Mouse (Mus musculus) ES-Bruce4 (cell line): Measurements from ENCODE around the gene Cep250. TPM values are rescaled to one million over a fixed set of nuclear protein-coding genes. Genes with fewer than 3 reads are reported as not detected.

ENCODE experiments used
- H3K27ac ChIP-seq: 2 replicates; pipeline ENCODE4 v1.5.1; 2012; ENCODE audit warnings: low read length, inconsistent platforms; ENCODE audit not compliant: insufficient read depth
- H3K27me3 ChIP-seq: 2 replicates; pipeline ENCODE4 v1.6.1; 2012; ENCODE audit warnings: mild to moderate bottlenecking, low read length, inconsistent platforms; ENCODE audit not compliant: control insufficient read depth, poor library complexity, insufficient read depth, severe bottlenecking
- H3K36me3 ChIP-seq: 2 replicates; pipeline ENCODE4 v1.6.1; 2012; ENCODE audit warnings: inconsistent platforms, mild to moderate bottlenecking, low read length, moderate library complexity; ENCODE audit not compliant: control insufficient read depth, poor library complexity, insufficient read depth, severe bottlenecking
- H3K4me1 ChIP-seq: one replicate; pipeline ENCODE4 v1.8.1; 2011; ENCODE audit warnings: low read length; ENCODE audit not compliant: control insufficient read depth, insufficient read depth
- H3K4me3 ChIP-seq: 2 replicates; pipeline ENCODE4 v1.5.1; 2011; ENCODE audit warnings: low read depth, mild to moderate bottlenecking, low read length
- H3K9ac ChIP-seq: 2 replicates; pipeline ENCODE4 v1.6.1; 2012; ENCODE audit warnings: low read depth, mild to moderate bottlenecking, inconsistent platforms; ENCODE audit not compliant: poor library complexity, severe bottlenecking
- H3K9me3 ChIP-seq: replicated peaks from 2 replicates; pipeline ENCODE4 v1.6.1; 2012; ENCODE audit warnings: mild to moderate bottlenecking, low read length, inconsistent platforms; ENCODE audit not compliant: control insufficient read depth, poor library complexity, insufficient read depth, severe bottlenecking
- CTCF ChIP-seq: IDR thresholded peaks from one replicate; pipeline ENCODE4 v1.8.1; 2011; ENCODE audit warnings: low read depth, low read length
- EP300 ChIP-seq: IDR thresholded peaks from 2 replicates; pipeline ENCODE4 v1.6.1; 2011; ENCODE audit warnings: low read depth, low read length; ENCODE audit not compliant: insufficient read depth
- POLR2A ChIP-seq: IDR thresholded peaks from one replicate; pipeline ENCODE4 v1.8.1; 2011; ENCODE audit warnings: low read length; ENCODE audit not compliant: insufficient read depth
- polyA plus RNA-seq: library from polyadenylated mRNA; stranded (reverse); fragments of >200 nt; gene quantifications from 2 replicates; pipeline ENCODE4 v1.2.4, GENCODE M21; 2011; ENCODE audit warnings: low read depth; ENCODE audit not compliant: missing spikeins, insufficient read depth, insufficient read length

Cep250 gene
- polyA plus RNA-seq, 1 experiment = 24.9 TPM

GRCm38 (mm10) chr2:155949362-155949761 lies 6.9 kb upstream of the Cep250 start:
- H3K4me3 ChIP-seq = no peak overlapping the region
- no peak for TF ChIP-seq EP300
- no peak overlapping the region for H3K9ac ChIP-seq
- no peaks in the 10 kb centered on the region for H3K4me1 ChIP-seq
- H3K27me3 ChIP-seq = no peaks in the 10 kb centered on the region
- no peaks in the 10 kb centered on the region for H3K9me3 ChIP-seq
- no peaks in the 10 kb centered on the region for H3K36me3 ChIP-seq
- H3K27ac ChIP-seq = no peak overlapping the region

- no peak overlapping the region for H3K4me3 ChIP-seq
- H3K27me3 ChIP-seq = no peaks in the 10 kb centered on the region
- TF ChIP-seq POLR2A (no peak), CTCF (no peak), EP300 (no peak)
- no peaks in the 10 kb centered on the region for H3K36me3 ChIP-seq
- H3K9me3 ChIP-seq = no peaks in the 10 kb centered on the region
- H3K9ac ChIP-seq = no peak overlapping the region
- H3K4me1 ChIP-seq = no peaks in the 10 kb centered on the region
- no peak overlapping the region for H3K27ac ChIP-seq
These were observed 4.3 kb upstream of the Cep250 start for GRCm38 (mm10) chr2:155952006-155952405.

GRCm38 (mm10) chr2:155959981-155960380 lies 3.7 kb downstream of the Cep250 start:
- TF ChIP-seq CTCF (no peak), POLR2A (no peak), EP300 (no peak)
- no peaks in the 10 kb centered on the region for H3K27me3 ChIP-seq
- H3K9ac ChIP-seq = no peak overlapping the region
- peaks cover 10% of the 10 kb centered on the region for H3K36me3 ChIP-seq
- H3K4me3 ChIP-seq = no peak overlapping the region
- no peaks in the 10 kb centered on the region for H3K9me3 ChIP-seq
- no peak overlapping the region for H3K27ac ChIP-seq
- H3K4me1 ChIP-seq = peaks cover 1% of the 10 kb centered on the region

- Histone ChIP-seq H3K4me1 (peaks cover 1% of the 10 kb centered on the region), H3K9me3 (no peaks in the 10 kb centered on the region), H3K4me3 (no peak overlapping the region), H3K36me3 (peaks cover 15% of the 10 kb centered on the region), H3K9ac (no peak overlapping the region), H3K27me3 (no peaks in the 10 kb centered on the region), H3K27ac (no peak overlapping the region)
- TF ChIP-seq CTCF (no peak), POLR2A (no peak), EP300 (no peak)
These were observed 5.6 kb downstream of the Cep250 start for GRCm38 (mm10) chr2:155961862-155962261.

GRCm38 (mm10) chr2:155962991-155963390 lies 6.7 kb downstream of the Cep250 start:
- H3K4me3 ChIP-seq = no peak overlapping the region
- no peaks in the 10 kb centered on the region for H3K27me3 ChIP-seq
- no peaks in the 10 kb centered on the region for H3K9me3 ChIP-seq
- no peak overlapping the region for H3K9ac ChIP-seq
- no peak overlapping the region for H3K27ac ChIP-seq
- TF ChIP-seq POLR2A = no peak
- TF ChIP-seq EP300 = no peak
- TF ChIP-seq CTCF = no peak
- H3K36me3 ChIP-seq = peaks cover 22% of the 10 kb centered on the region
- peaks cover 1% of the 10 kb centered on the region for H3K4me1 ChIP-seq

- H3K9me3 ChIP-seq = no peaks in the 10 kb centered on the region
- H3K27me3 ChIP-seq = no peaks in the 10 kb centered on the region
- no peak overlapping the region for H3K4me3 ChIP-seq
- TF ChIP-seq CTCF = no peak
- TF ChIP-seq EP300 = no peak
- TF ChIP-seq POLR2A = no peak
- H3K4me1 ChIP-seq = no peaks in the 10 kb centered on the region
- H3K9ac ChIP-seq = no peak overlapping the region
- H3K27ac ChIP-seq = no peak overlapping the region
- peaks cover 56% of the 10 kb centered on the region for H3K36me3 ChIP-seq
These were observed 17.1 kb downstream of the Cep250 start for GRCm38 (mm10) chr2:155973348-155973747.
